Mouse (Mus musculus): ENCODE results near the gene Dlk2. TPM values are rescaled to one million over a fixed set of nuclear protein-coding genes. Genes with fewer than 3 reads are reported as not detected.

Gene Dlk2
- total RNA-seq (2021), result under 1 TPM; 0.39 to 0.60 TPM

DNA sequence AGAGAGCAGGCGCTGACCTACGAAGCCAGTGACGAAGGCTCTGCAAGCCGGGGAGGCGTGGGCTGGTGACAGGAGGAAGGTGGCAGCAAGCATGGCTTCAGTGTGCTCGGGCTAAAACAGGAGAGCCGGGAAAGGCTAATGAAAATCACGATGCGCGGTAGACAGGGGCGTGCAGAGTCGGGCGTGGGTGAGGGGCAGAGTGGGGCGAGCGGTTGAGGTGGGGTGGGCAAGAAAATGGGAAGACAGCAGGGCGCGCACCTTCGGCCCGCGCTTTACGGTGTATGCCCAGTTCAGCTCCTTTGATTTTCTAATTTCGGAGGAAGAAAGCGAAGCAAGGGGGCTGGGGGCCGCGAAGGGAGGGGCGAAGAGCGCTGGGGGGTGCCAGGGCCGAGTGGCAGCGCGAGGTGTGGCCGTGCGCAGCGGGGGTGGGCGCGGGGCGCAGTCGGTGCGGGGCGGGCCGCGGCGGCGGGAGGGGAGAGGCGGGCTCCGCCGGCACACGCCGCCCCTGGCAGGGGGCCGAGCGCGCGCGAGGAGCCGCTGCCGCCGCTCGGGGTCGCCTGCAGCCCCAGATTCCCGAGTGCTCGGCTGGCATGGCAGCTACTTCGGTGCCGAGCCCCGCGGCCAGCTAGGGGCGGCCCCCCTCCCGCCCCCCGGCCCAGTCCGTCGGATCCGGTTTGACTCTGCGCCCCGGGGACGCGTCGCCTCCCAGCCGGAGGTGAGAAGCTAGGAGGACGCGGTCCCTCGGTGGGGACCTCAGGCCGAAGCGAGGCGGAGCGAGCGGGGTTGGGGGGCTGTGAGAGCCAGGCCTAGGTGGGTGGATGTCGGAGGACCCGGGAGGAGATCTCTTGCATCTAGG, at the start of gene Dlk2:
Gene Dlk2, plus strand, starts transcription at position 58 of the 856 bp plus-strand sequence.
- no peak for DNase-seq
- intact Hi-C loops (cut with DNase I), result loop anchor here (1.0 kb wide), 1 partner anchor 31 kb away; no protein-coding TSS in a partner anchor

DNA sequence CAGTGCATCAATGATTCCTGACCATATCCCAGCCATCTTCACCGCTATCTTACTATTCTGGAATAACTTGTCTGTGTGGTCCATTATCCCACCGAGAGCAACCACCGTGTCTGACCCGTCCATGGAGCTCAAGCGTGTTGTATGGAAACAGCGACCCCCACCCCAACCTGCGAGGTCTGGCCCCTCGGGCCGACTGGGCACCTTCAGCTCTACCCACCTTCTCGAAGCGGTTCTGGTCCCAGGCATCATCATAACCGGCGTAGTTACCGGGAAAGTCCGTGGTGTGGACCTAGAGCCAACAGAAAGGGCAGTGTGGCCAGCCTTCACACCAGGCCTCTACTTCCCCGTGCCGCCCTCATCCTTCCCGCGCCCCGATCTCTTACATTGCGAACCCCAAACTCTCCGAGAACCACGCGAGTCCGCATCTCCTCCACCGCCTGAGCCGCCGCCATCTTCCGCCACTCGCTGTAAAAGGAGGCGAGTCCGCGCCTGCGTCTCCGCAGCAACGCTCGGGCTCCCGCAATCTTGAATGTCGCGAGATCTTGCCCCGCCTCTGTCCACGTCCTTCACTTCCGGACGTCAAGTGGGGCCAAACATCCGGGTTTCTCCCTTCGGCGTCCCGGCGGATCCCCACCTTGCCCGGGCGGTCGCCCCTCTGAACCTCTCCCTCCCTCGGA, 49.6 kb upstream of the Dlk2 start, which contains the start of the genes Polr1c and Yipf3:
Gene Polr1c, minus strand, starts transcription at position 543 of the 677 bp plus-strand sequence.
Gene Yipf3, plus strand, starts transcription at position 569 of the 677 bp plus-strand sequence.
- intact Hi-C loops (cut with DNase I), result loop anchor here (2.0 to 5.0 kb wide), 2 partner anchors 45 to 135 kb away; partner anchors contain the start of genes Polh, Xpo5 and Zfp318
- peak; percentile 95 for DNase-seq

GRCm38 (mm10) chr17:46248189-46248522, 49.1 kb upstream of the Dlk2 start:
- intact Hi-C loops (cut with DNase I), result loop anchor here (2.0 to 5.0 kb wide), 2 partner anchors 45 to 134 kb away; partner anchors contain the start of genes Polh, Xpo5 and Zfp318

DNA sequence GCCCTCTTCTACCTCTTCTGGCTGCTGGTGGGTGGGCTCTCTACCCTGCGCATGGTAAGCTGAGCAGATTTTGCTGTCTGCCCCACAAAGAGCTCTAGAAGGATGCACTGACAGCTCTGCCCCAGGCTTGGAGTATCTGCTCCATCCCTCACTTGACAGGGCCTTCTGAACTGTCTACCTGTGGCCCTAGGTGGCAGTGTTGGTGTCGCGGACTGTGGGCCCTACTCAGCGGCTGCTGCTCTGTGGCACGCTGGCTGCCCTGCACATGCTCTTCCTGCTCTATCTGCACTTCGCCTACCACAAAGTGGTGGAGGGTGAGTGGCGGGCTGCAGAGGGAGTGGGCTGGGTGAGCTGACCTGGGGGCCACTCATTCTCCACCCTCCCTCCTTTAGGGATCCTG, 46.0 kb upstream of the Dlk2 start:
- DNase-seq, result no peak

More at GRCm38 (mm10) chr17:46248189-46248522, 49.1 kb upstream of the Dlk2 start:
- DNase-seq, result no peak

DNA sequence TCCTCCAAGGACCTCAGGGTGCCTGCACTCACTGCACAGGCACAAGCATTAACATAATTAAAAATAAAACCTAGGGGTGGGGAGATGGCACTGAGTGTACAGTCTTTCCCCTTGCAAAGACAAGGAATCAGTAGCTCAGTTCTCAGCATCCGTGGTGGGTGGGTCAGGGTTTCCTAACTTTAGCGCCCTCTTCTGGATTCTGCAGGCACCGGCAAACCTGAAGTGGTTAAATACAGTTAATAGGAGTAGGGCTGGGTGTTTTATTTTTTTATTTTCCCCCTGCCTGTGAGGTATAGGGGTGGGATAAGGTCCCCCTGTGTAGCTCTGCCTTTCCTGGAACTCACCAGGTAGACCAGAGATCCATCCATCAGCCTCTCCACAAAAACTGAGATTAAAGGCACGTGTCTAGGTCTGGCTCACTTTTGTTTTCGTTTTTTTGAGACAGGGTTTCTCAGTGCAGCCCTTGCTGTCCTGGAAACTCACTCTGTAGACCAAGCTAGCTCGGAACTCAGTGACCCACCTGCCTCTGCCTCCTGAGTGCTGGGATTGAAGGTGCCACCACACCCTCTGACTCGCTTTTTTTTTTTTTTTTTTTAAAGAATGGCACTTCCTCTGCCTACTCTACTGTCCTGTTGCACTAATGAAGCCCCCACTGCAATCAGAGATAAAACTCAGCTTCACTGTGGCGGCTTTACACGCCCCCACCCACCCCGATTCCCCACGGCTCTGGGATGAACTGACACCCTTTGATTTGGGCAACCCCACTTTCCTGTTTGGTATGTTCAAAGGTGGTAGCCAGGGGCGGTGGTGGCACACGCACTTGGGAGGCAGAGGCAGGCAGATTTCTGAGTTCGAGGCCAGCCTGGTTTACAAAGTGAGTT, 44.4 kb upstream of the Dlk2 start:
- no peak for DNase-seq
- intact Hi-C loops (cut with DNase I), result loop anchor here (5.0 kb wide), 1 partner anchor 521 kb away; the partner anchor contains the start of gene 1600014C23Rik

More for the DNA sequence above, 46.0 kb upstream of the Dlk2 start:
- intact Hi-C loops (cut with DNase I), result loop anchor here (5.0 kb wide), 1 partner anchor 519 kb away; the partner anchor contains the start of gene 1600014C23Rik

DNA sequence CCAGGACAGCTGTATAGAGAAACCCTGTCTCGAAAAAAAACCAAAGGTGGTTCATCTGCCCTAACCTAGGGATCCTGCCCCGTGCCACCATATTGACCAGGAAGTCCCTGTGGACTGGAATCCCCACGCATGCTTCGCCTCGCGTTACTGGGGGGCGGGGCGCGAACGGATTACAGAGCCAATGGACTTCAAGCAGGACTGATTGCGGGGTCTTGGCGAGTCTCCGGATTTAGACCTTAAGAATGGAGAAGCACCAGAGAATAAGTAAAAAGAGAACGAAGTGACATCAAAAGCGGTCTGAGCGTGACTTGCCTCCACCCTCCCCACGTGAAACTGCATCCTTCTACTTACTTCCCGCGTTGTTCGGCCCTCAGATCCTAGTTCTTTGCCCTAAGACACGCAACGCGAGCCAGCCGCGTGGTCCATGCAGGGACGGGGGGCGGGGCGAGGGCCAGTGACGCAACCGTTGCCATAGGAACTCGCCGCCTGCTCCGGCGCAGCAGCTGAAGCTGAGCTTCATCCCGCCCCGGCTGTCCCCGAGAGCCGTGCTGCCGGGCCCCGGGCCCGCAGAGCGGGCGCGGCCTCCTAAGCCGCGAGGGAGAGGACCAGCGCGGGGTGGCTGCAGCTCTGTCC, 43.7 kb upstream of the Dlk2 start, which contains the start of gene Lrrc73:
Gene Lrrc73, plus strand, starts transcription at position 80 of the 633 bp plus-strand sequence.
- peak; percentile 91 to 95 for DNase-seq
- intact Hi-C loops (cut with DNase I), result loop anchor here (5.0 kb wide), 1 partner anchor 521 kb away; the partner anchor contains the start of gene 1600014C23Rik

GRCm38 (mm10) chr17:46254106-46254505, 43.1 kb upstream of the Dlk2 start:
- intact Hi-C loops (cut with DNase I), result loop anchor here (5.0 kb wide), 1 partner anchor 522 kb away; the partner anchor contains the start of gene 1600014C23Rik
- no peak for DNase-seq

DNA sequence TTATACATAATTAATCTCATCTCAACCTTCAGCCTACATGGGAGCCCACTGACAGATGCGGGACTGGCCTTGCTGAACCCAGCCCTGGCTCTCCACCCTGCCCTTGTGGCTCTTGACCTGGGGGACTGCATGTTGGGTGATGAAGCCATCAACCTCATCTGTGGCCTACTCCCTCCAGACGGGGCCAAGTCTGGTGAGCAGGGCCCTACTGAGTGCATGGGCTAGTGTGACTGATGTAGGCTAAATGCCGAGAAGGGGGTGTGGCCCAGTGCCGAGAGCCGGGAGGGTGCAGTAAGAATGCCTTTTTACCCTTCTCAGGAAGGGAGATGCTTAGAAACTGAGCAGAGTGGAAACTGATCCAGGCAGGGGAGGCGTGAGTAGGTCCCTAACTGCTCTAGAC, 42.1 kb upstream of the Dlk2 start:
- intact Hi-C loops (cut with DNase I), result no loop called here
- no peak for DNase-seq

DNA sequence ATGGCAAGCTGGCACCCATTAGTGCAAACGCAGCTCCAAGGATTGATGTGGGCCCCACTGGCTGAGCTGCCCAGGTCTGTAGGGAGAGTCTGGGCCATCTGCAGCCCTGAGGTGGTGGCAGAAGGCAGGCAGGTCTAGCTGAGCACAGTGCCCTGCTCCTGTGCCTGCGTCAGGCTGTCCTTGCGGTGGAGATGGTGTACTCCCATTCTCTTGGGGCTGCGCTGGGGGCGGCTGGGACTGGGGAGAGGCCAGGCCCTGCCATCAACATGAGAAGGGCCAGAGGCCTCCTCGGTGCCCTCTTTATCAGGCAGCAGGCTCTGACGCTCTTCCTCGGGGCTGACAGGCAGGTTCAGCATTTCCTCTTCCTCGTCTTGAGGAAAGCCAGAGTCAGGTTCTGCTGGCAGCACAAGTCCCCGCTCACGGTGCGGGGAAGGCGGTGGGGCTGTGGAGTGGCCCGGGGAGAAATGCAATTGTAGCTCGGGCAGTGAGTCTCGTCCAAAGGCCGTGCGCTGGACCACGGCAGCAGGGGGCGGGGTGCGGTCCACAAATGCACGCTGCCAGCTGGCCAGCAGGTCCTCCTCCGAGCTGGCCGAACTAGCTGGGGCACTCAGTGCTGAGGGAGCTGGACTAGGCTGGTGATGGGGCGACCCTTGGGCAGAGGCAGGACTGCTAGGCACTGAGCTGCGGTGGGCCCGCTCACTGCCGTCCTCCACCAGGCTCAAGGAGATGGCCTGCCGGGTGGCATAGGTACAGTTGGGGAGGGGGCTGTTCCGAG, 38.8 kb upstream of the Dlk2 start:
- no peak for DNase-seq
- intact Hi-C loops (cut with DNase I), result no loop called here

- no peak for DNase-seq
- intact Hi-C loops (cut with DNase I), result no loop called here
Measured at GRCm38 (mm10) chr17:46259675-46260074, 37.5 kb upstream of the Dlk2 start.

DNA sequence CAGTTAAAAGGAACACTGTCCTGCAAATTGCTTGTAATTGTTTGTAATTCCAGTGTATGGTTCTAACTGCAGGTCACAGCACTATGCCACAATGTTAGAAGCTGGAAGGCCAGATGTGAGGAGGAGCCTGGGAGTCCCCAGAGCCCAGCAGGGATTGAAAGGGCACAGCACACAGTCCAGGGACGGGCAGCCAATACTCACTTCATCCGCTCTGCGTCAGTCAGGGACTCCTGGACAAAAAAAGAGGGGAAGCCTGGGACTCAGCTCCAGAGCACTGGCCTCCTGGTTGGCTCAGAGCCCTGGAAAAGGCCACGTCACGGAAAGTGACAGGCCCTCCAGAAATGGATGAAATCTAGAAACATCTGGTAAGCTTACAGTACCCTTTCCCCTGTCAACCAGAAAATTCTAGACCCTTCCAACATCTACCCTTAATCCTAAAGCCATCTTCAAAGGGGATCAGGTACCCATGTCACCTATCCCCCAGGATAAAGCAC, 35.0 kb upstream of the Dlk2 start:
- intact Hi-C loops (cut with DNase I), result no loop called here
- DNase-seq, result peak in 1 of 2 experiments; percentile 43

GRCm38 (mm10) chr17:46265502-46265901, 31.7 kb upstream of the Dlk2 start:
- DNase-seq, result no peak
- intact Hi-C loops (cut with DNase I), result loop anchor here (5.0 kb wide), 1 partner anchor 117 kb away; the partner anchor contains the start of gene Zfp318

GRCm38 (mm10) chr17:46265918-46266618, 31.2 kb upstream of the Dlk2 start:
- intact Hi-C loops (cut with DNase I), result loop anchor here (1.0 to 5.0 kb wide), 2 partner anchors 32 to 116 kb away; partner anchors contain the start of gene Zfp318
- DNase-seq, result peak; percentile 82 to 88

- no peak for DNase-seq
- intact Hi-C loops (cut with DNase I), result loop anchor here (1.0 to 5.0 kb wide), 2 partner anchors 31 to 115 kb away; partner anchors contain the start of gene Zfp318
Measured at GRCm38 (mm10) chr17:46266986-46267385, 30.2 kb upstream of the Dlk2 start.

DNA sequence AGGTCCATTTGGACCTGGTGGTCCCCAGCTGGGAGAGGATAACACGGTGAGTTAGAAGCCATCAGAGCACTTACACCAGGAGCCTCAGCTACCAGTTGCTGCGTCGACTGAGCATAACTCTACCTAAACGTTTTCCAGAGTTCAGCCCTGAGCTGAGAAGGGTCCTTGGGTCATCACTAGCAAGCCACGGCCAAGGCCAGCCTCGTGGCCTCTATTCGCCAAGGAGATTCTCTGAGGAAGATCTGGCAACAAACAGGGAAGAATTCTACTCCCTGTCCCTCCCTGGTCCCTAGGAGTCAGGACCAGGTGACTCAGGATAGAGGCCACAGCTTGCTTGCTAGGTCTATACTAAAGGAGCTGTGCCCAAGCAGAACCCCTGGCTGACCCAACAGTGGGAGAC, 29.7 kb upstream of the Dlk2 start:
- intact Hi-C loops (cut with DNase I), result loop anchor here (5.0 kb wide), 1 partner anchor 115 kb away; the partner anchor contains the start of gene Zfp318
- no peak for DNase-seq

- no peak for DNase-seq
- intact Hi-C loops (cut with DNase I), result loop anchor here (5.0 kb wide), 1 partner anchor 114 kb away; the partner anchor contains the start of gene Zfp318
Measured at GRCm38 (mm10) chr17:46268026-46268720, 29.0 kb upstream of the Dlk2 start.
